Mouse (Mus musculus): ENCODE measurements around the gene Sec22a. TPM values are rescaled to one million over a fixed set of nuclear protein-coding genes. Genes with fewer than 3 reads are reported as not detected.

Sec22a gene
- total RNA-seq, 4 experiments from 2014 or later, result 30.5 to 38.8 (median 32.9) TPM

GRCm38 (mm10) chr16:35310551-35311110, 53.1 kb downstream of the Sec22a start:
- no peak for DNase-seq

- no peak for DNase-seq
These were observed 54.1 kb downstream of the Sec22a start for GRCm38 (mm10) chr16:35309634-35310033.

- DNase-seq, result no peak
These were observed 55.1 kb downstream of the Sec22a start for GRCm38 (mm10) chr16:35308486-35309143.

DNA sequence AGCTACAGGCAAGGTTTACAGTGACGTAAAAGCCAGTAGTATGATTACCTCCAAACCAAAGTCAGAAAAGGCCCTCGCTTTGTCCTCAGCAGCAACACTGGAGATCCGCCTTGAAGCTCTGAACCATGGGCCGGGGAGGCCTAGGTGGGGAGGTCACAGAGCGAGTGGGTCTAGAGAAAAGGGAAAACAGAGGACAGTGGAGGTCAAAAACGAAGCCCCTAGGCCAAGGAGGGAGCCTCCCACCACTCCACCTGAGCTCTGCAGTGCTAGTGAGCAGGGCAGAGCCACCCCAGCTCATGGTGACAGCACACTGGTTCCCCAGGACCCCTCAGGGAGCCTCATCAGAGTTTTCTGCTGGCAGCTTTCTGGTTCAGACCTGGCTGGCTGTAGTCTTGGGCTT, 55.7 kb downstream of the Sec22a start:
- DNase-seq, result no peak

GRCm38 (mm10) chr16:35307331-35307730, 56.4 kb downstream of the Sec22a start:
- no peak for DNase-seq

DNA sequence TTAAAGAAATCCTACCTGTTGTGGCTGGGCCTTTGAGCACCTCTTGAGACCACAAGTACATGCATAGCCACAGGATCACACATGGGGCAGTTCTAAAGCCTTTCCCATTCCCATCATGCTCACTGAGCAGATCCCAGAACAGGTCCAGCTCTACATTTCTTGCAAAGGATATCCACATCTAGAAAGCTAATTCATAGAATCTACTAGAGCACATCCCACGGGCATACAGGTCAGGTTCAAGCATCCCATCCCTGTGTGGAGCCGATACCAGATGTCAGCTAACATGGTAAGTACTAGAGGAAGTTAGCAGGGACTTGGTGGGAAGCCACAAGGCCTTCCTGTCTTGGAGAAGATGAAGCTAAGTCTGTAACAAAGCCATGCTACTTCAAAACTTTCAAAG, 57.1 kb downstream of the Sec22a start:
- DNase-seq, result no peak

- DNase-seq, result no peak
These were observed 58.5 kb downstream of the Sec22a start for GRCm38 (mm10) chr16:35305226-35305625.

DNA sequence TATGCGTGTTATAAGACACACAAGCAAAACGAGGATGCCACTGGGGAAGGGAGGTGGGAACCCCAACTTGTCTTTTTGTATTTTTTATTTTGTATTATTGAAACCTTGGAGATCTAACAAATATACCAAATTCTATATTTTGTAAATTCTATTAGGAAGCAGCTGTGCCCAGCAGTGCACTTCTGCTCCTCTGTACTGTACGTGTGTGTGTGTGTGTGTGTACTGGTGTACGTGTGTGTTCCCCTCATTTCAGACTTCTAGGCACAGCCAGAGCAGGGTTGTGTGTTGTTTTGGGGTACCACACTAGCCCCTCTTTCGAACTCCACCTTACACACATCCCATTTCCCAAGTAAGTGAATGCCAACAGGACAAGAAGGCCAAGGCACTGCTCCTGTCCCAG, 59.3 kb downstream of the Sec22a start:
- no peak for DNase-seq

DNA sequence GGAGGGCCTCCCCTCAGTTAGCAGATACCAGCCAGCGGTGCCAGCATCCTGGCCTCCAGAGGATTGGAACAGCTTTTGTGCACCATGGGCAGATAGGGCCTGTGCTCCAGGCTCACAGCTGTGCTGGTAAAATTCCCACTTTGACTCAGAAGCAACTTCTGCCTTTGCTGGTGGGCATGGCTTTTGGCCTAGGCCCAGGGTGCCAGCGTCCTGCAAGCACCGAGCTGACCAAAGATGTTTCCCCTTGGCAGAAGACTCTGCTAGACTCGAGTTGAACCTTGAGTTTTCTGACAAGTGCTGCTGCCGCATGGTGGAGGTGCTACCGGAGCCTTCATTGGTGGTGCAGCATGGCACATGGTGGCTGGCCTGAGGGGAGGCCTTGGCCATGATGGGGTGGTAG, 60.0 kb downstream of the Sec22a start:
- no peak for DNase-seq

DNA sequence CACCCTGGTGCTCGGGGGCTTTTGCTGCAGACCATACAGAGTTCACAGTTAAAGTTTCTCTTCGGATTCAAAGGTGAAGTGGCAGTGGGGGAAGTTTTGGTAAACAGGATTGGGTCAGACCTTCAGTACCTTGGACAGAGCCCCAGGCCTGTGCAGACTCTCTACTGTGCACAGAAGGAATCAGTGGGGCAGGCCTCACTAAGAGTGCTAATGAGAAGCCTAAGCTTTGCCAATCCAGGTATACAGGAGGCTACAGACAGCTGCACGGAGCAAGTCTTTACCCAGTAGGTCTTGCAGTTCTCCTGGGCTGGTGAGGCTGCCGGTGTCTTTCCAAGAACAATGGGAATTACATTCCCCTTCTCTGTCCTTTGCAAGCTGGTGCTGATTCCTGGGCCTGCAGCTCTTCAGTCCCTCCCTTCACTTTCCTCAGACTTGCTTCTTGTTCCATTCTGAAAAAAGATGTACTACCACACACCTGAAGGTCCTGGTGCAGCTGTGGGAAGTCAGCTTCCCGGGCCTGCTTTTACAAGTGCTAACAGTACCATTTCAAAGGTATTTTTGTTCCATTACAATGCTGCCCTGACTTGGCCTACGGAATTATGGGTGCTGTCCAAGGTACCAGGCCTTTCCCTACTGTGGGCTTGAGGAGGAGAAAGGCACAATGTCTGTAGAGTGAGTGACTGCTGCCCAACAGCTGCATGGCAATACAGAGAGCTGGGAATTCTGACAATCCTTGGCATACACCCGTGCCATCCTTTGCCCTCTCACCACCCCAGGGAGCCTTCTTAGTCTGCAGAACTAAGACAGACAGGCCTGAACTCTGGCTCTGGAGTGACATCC, 61.1 kb downstream of the Sec22a start:
- no peak for DNase-seq

DNA sequence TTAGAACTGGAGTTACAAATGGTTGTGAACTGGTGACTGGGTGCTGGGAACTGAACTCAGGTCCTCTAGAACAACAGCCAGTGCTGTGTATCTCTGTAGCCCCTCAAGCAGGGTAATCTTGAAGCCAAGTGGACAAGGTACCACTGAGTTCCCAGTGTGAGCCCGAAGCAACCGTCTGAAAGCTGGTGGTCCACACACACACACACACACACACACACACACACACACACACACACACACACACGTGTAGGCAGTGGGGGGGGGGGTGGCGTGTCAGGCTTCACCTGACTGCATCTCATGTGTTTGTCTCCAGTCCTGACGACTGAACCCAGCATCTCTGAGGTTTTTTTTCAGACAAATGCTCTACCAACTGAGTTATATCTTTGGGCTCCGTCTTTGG, 63.6 kb downstream of the Sec22a start:
- no peak for DNase-seq

- no peak for DNase-seq
These were observed 65.9 kb downstream of the Sec22a start for GRCm38 (mm10) chr16:35297786-35298185.

DNA sequence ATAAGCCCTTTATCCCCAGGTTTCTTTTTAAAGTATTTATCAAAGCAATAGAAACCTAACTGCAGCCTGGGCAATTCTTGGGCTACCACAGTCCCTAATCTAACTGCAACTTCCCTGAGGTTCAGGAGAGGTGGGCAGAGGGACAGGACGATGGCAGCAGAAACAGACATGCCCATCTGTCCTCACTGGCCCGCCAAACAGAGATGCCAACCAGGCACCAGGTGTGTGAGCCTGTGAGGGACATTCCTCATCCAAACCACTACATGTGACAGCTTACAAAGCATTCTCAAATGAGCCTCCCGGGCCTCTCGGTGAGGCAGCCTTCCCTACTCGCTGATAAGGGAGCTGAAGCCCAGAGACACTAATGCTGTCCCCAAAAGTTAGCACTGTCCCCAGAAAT, 76.5 kb downstream of the Sec22a start:
- DNase-seq, result no peak

DNA sequence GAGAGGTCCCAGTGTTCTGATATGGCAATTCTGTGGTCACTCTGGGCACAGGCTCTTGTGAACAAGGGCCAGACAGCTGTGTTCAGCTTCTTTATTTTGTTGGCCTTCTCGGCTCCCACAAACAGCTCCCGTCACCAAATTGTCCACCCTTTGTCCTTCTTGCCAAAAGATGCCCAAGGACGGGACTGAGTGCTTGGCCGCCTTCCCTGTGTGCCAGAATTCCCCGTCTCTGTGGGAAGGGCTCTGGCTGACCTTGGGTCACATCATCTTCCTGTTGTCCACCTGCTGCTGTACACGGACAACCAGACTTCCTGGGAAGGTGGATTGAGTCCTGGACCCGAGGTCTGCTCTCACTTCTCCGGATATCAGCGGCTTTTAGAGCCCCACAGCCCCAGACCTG, 77.9 kb downstream of the Sec22a start:
- peak; percentile 22 for DNase-seq

DNA sequence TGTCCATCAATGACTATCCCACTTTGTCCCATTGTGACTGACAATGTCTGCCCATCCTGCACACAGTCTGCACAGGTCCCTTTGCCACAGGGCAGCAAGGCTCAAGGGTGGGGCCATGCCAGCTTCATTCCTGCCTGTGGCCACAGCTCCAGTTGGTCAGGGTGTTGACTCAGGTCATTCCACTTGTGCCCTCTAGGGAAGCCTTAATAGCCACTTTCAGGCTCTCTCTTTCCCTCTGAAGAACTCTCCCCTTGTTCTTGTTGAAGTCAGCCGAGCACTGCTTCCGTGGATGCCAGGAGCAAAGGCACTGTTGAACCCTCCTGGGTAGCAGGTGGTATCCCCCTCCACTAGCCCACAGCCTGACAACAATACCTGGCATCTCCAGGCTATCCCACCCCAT, 81.3 kb downstream of the Sec22a start:
- DNase-seq, result no peak

DNA sequence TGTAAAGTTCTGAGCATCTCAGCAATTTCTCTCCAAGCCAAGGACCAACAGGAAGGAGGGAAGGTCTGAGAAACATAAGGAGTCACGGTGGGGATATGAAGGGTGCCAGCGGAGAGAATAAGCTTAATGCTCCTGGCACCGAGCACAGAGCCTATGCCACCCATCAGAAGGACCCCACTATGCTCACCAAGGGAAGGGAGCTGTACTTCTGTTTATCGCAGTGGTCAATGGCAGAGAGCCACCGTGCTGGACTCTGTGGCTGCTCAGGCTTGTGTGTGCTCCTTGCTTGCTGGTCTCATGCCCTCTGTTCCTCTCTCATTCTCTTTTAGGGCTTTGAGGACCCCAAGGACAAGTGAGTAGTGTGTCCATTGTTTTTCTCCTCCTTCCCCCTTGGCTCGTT, 85.6 kb downstream of the Sec22a start:
- no peak for DNase-seq

DNA sequence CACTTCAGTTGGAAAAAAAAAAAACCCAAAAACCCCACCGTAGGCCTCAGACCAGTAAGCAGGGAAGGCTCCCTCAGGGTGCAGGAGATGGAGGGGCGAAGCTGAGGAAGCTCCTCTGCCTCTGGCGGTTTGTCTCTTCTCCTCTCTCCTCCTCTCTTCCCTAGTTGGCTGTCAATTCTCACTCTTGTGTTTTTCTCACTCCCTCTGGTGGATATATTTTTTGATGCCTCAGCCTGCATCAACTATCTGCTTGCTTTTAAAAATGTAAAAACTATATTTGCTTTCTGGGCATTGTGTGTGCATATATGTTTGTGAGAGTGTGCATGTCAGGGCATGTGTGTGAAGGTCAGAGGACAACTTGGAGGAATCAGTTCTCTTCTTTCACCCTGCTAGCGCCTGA, 91.3 kb downstream of the Sec22a start:
- DNase-seq, result no peak

DNA sequence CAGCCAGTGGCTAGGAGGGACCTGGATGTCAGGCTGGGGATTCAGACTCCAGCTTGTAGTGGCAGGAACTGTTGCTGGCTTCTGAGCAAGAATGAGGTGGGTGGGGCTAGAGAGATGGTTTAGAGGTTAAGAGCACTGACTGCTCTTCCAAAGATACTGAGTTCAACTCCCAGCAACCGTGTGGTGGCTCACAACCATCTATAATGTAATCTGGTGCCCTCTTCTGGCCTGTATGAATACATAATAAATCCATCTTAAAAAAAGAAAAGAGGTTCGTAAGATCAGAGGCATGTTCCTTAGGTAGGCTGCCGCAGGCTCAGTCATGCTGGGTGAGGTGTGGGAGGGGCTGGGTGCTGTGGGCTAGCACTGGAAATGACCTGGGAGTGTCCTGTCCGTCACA, 92.1 kb downstream of the Sec22a start:
- no peak for DNase-seq

DNA sequence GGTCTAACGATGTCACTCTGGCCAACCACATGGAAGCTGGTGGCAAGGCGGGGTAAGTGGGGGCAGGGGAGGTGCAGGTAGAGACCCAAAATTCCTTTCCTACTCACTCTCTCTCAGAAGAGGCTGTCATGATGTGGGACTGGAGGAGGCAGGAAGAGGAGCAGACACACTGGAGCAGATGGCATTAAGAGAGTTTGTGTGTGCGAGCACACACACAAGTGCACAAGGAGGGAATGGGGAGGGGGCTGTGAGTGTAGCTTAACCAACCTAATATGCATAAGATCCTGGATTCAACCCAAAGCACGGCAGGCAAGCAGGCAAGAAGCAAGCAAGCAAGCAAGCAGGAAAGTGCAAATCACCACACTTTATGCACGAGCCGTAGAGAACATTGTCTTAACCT, 92.8 kb downstream of the Sec22a start:
- DNase-seq, result no peak

DNA sequence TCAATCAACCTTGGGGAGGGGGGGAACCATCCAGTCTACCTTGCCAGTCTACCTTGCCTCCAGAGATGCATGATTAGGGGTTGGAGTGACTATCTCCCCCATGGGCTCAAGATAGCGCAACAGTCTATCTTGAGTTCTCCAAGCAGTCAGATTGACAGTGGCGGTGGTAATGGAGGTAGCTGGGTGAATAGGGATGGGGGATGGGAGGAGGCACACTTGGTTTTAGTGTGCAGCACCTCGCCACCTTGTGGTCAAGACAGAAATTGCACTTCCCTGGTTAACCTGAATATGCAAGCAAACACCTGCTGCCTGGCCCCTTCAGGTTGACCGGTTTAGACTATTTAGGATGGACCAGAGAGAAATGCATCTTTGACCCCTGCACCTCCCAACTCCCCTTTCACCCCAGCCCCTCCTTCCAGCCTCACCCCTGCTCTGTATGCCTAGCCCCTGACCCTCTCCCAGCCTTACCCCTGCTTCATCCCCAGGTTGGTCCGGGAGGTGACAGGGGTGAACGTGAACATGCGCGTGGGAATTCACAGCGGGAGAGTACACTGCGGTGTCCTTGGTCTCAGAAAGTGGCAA, 93.3 kb downstream of the Sec22a start:
- peak; percentile 52 for DNase-seq
